Mouse (Mus musculus) lung, postnatal 25 days (tissue): Measurements from ENCODE around the gene Tmem143.
"Not testable (repeated sequence)": the region's sequence is repeated elsewhere in the genome, so short reads cannot be mapped to it uniquely, and the experiment has no call there.

Source experiments
- DNase-seq: peaks from one replicate; pipeline ENCODE4 v3.0.0; 2022; ENCODE audit warnings: low spot score

The Tmem143 gene

GRCm38 (mm10) chr7:45922928-45923761 lies 26.4 kb downstream of the Tmem143 start:
- DNase-seq: peak; percentile 98

DNA sequence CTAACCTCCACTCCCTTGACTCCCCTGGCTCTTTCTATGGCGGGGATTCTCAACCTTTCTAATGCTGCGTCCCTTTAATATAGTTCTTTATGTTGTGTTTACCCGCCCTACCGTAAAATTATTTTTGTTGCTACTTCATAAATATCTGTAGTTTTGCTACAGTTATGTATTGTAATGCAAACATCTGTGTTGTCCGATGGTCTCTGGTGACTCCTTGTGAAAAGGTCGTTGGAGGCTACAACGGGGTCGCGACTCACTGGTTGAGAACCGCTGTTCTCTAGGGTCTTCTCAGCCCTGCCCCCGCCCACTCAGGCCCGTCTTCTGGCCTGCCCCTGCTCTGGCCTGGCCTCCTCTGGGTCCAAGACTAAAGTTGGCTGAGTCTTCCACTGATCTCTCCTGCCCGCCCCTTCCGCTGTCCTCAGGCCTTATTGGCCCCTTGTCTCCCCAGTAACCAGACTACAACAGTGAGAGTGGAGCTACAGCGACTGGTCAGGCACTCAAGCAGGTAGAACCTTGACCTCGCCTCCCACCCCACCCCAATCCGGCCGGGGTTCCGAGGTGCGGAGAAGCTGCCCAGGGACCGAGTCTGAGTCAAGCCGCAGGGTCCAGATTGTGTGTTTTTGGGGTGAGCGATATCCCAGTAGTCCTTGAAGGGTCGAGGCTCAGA lies 27.2 kb downstream of the Tmem143 start, which contains the start of gene Ccdc114:
Gene Ccdc114 (plus strand): TSS at position 311 of the 667 bp plus-strand sequence.
- DNase-seq: peak; percentile 85

DNA sequence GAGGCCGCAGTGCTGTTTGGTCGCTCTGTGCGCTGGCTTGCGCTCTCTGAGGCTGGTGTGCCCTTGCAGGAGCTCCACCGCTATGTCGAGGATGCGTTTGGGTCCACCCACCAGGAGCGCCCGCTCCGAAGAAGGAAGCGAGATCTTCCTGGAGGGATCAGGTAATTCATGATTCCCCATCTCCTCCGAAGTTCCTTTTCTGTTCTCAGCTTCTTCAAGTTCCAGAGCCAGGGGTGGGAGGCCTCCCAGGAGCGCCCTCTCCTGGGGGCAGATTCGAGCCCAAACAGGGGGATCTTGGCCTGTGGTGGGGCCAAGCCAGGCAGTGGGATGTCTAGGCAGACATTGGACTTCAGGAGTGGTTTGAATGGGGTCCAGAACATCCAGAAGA lies 27.7 kb downstream of the Tmem143 start:
- DNase-seq: peak; percentile 26

DNA sequence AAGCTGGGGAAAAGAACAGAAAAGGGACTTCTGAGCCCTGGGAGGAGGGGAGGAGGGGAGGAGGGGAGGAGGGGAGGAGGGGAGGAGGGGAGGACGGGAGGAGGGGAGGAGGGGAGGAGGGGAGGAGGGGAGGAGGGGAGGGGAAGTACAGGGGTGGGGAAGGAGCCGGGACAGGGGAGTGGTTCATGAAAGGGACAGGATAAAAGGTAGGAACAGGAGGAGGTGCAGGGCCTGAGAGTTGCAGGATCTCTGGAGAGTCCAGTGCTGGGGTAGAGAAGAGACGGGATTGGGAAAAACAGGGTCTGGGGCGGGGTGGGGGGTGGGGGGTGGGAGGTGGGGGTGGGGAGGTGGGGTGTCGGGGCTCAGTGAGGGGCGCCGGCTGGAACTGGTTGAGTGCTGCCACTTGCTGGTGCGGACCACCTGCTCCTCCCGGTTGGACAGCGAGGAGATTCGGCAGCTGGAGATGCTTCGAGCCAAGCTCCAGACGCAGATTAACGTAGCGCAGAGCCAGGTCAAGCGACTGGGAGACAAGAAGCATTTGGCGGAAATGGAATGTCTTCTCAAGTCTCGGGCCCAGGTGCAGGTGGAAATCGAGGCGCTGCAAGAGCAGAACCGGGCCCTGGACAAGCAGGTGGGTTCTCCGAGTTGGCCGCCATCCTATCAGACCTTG lies 32.0 kb downstream of the Tmem143 start:
- DNase-seq: no peak

- DNase-seq: no peak
These were observed 32.9 kb downstream of the Tmem143 start for GRCm38 (mm10) chr7:45929688-45930087.

DNA sequence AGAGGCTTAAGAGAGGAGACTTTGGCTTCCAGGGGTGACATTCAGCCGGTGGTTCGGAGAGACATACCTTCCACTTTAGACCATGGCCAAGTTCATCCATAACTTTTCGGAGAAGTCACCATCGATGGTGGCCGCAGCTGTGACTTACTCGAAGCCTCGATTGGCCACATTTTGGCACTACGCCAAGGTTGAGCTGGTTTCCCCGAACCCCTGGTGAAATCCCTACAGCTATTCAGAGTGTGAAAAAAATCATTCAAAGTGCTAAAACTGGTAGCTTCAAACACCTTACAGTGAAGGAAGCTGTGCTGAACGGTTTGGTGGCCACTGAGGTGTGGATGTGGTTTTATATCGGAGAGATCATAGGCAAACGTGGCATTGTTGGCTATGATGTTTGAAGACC lies 37.0 kb downstream of the Tmem143 start:
- DNase-seq: not testable (repeated sequence)

- peak; percentile 75 for DNase-seq
These were observed 38.4 kb downstream of the Tmem143 start for GRCm38 (mm10) chr7:45935114-45935513.

- DNase-seq: no peak
These were observed 43.1 kb downstream of the Tmem143 start for GRCm38 (mm10) chr7:45939836-45940235.

DNA sequence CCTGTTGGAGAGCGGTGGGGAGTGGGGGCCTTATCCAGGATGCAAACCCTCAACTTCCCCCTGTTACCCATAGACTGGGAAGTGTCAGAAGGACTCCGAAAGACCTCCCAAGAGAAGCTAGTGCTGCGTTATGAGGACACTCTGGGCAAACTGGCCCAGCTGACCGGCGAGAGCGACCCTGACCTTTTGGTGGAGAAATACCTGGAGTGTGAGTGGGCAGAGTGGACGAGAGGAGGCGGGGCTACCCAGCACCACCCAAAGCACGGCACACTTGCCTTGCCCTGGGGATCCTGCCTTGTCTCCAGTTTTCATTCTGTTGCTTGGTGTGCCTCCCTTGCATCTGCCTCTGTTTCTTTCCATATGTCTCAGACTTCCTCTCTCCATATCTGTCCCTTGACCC lies 45.2 kb downstream of the Tmem143 start:
- no peak for DNase-seq

GRCm38 (mm10) chr7:45943280-45943679 lies 46.5 kb downstream of the Tmem143 start:
- not testable (repeated sequence) for DNase-seq

DNA sequence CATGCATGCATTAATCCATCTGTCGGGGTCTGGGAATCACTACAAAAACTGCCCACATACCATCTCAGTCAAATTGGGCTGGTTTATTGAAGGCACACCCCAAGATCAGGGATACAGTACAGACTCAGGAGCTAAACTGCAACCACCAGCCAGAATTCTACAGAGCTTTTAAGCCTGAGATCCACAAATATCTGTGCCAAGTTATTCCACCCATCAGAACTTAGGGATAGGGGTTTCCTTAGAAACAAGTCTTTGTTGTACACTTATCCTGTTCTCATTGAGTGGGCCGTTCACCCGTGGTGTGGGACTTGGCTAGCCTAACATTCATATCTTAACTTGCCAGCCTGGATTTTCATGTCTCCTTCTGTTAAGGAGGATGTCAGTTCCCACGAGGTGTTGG lies 52.3 kb downstream of the Tmem143 start:
- DNase-seq: no peak

- DNase-seq: no peak
These were observed 59.9 kb downstream of the Tmem143 start for GRCm38 (mm10) chr7:45956611-45957010.
